Mouse (Mus musculus) T-helper 1 cell (primary cell): ENCODE measurements around the gene Bmpr1a.
"Not testable (repeated sequence)": the region's sequence is repeated elsewhere in the genome, so short reads cannot be mapped to it uniquely, and the experiment has no call there.

Experiments
- in situ Hi-C: fragments of 300-600 bp; cut with MboI, MseI; formaldehyde crosslinking; loops from one replicate; pipeline ENCODE4 v1.15.1; 2025; ENCODE audit warnings: high pct_unique_total_duplicates

Bmpr1a gene

GRCm38 (mm10) chr14:34453648-34454047, 49.5 kb downstream of the Bmpr1a start:
- in situ Hi-C loops = no loop called here

GRCm38 (mm10) chr14:34451872-34452271, 51.3 kb downstream of the Bmpr1a start:
- in situ Hi-C loops = no loop called here

GRCm38 (mm10) chr14:34450451-34450850, 52.7 kb downstream of the Bmpr1a start:
- in situ Hi-C loops = no loop called here

- in situ Hi-C loops = loop anchor here (25.0 kb wide), 1 partner anchor 1112 kb away; no protein-coding TSS in a partner anchor
Observed at GRCm38 (mm10) chr14:34449807-34450206, 53.3 kb downstream of the Bmpr1a start.

GRCm38 (mm10) chr14:34448398-34448797, 54.7 kb downstream of the Bmpr1a start:
- in situ Hi-C loops = loop anchor here (25.0 kb wide), 1 partner anchor 1114 kb away; no protein-coding TSS in a partner anchor

- in situ Hi-C loops = loop anchor here (25.0 kb wide), 1 partner anchor 1115 kb away; no protein-coding TSS in a partner anchor
Observed at GRCm38 (mm10) chr14:34447659-34448058, 55.5 kb downstream of the Bmpr1a start.

GRCm38 (mm10) chr14:34446624-34447023, 56.5 kb downstream of the Bmpr1a start:
- in situ Hi-C loops = loop anchor here (25.0 kb wide), 1 partner anchor 1116 kb away; no protein-coding TSS in a partner anchor

- in situ Hi-C loops = loop anchor here (25.0 kb wide), 1 partner anchor 1117 kb away; no protein-coding TSS in a partner anchor
Observed at GRCm38 (mm10) chr14:34445348-34445747, 57.8 kb downstream of the Bmpr1a start.

GRCm38 (mm10) chr14:34444924-34445323, 58.2 kb downstream of the Bmpr1a start:
- in situ Hi-C loops = loop anchor here (25.0 kb wide), 1 partner anchor 1117 kb away; no protein-coding TSS in a partner anchor

- in situ Hi-C loops = loop anchor here (25.0 kb wide), 1 partner anchor 1118 kb away; no protein-coding TSS in a partner anchor
Observed at GRCm38 (mm10) chr14:34444368-34444767, 58.8 kb downstream of the Bmpr1a start.

GRCm38 (mm10) chr14:34442531-34442930, 60.6 kb downstream of the Bmpr1a start:
- in situ Hi-C loops = loop anchor here (25.0 kb wide), 1 partner anchor 1120 kb away; no protein-coding TSS in a partner anchor

GRCm38 (mm10) chr14:34440526-34441066, 62.5 kb downstream of the Bmpr1a start:
- in situ Hi-C loops = loop anchor here (25.0 kb wide), 1 partner anchor 1122 kb away; no protein-coding TSS in a partner anchor

- in situ Hi-C loops = loop anchor here (25.0 kb wide), 1 partner anchor 1133 kb away; no protein-coding TSS in a partner anchor
Observed at GRCm38 (mm10) chr14:34429069-34429468, 74.1 kb downstream of the Bmpr1a start.

- in situ Hi-C loops = loop anchor here (25.0 kb wide), 1 partner anchor 1134 kb away; no protein-coding TSS in a partner anchor
Observed at GRCm38 (mm10) chr14:34428274-34428673, 74.9 kb downstream of the Bmpr1a start.

- in situ Hi-C loops = no loop called here
Observed at GRCm38 (mm10) chr14:34421078-34421477, 82.1 kb downstream of the Bmpr1a start.

GRCm38 (mm10) chr14:34417501-34417900, 85.6 kb downstream of the Bmpr1a start:
- in situ Hi-C loops = no loop called here

- in situ Hi-C loops = not testable (repeated sequence)
Observed at GRCm38 (mm10) chr14:34416946-34417345, 86.2 kb downstream of the Bmpr1a start.

- in situ Hi-C loops = no loop called here
Observed at GRCm38 (mm10) chr14:34412164-34412896, 90.8 kb downstream of the Bmpr1a start.

- in situ Hi-C loops = no loop called here
Observed at GRCm38 (mm10) chr14:34410716-34411115, 92.4 kb downstream of the Bmpr1a start.

- in situ Hi-C loops = loop anchor here (10.0 kb wide), 1 partner anchor 371 kb away; no protein-coding TSS in a partner anchor
Observed at GRCm38 (mm10) chr14:34403424-34403823, 99.7 kb downstream of the Bmpr1a start.

- in situ Hi-C loops = loop anchor here (10.0 kb wide), 1 partner anchor 372 kb away; no protein-coding TSS in a partner anchor
Observed at GRCm38 (mm10) chr14:34402871-34403270, 100.3 kb downstream of the Bmpr1a start.

- in situ Hi-C loops = loop anchor here (10.0 kb wide), 1 partner anchor 374 kb away; no protein-coding TSS in a partner anchor
Observed at GRCm38 (mm10) chr14:34401135-34401534, 102.0 kb downstream of the Bmpr1a start.
